Mouse (Mus musculus) CD8-positive naive resting alpha-beta T cell, adult 2 months (primary cell): ENCODE results near the gene Sertad1.
"Not testable (repeated sequence)": the region's sequence is repeated elsewhere in the genome, so short reads cannot be mapped to it uniquely, and the experiment has no call there.

Source experiments
- DNase-seq, 2 experiments: peaks; one replicate each; pipeline ENCODE4 v3.0.0; 2022; ENCODE audit warnings: low read depth in 2 of 2, low spot score in 2 of 2

The Sertad1 gene

DNA sequence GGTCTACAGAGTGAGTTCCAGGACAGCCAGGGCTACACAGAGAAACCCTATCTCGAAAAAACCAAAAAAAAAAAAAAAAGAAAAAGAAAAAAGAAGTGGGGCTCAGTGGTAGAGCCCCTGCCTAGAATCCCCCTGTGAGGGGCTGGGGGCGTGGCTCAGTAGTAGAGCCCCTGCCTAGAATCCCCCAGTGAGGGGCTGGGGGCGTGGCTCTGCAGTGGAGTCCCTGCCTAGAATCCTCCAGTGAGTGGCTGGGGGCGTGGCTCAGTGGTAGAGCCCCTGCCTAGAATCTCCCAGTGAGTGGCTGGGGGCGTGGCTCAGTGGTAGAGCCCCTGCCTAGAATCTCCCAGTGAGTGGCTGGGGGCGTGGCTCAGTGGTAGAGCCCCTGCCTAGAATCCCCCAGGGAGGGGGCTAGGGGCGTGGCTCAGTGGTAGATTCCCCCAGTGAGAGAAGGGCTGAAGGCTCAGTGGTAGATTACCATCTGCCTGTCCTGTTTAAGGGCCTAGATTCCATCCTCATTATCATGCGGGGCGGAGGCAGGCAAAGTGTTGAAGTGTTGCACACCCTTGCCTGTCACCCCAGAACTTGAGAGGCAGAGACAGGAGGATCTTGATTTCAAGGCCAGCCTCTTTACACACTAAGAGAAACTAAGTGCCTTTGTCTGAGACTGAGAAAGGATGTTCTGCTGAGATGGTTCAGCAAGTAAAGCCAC, 8.1 kb downstream of the Sertad1 start:
- not testable (repeated sequence) for DNase-seq

DNA sequence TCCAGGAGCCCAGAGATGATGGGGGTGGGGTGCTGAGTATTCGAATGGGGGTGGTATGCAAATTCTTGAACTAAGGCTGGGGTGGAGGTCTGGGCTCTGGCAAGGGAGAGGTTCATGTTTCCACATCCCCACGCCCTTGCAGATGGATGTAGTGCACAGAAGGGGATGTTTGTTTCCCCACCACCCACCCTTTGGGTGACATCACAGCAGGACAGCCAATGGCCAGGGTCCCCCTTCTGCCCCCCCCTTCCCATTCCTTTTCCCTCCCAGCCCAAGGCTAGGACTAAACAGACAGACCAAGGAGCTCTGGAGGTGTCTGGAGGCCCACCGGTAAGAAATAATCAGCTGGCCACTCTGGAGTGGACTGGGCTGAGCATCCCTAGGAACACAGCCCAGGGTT, 12.3 kb downstream of the Sertad1 start, which contains the start of gene Prx:
Prx (plus strand) TSS at position 289 of the 400 bp plus-strand sequence.
- no peak for DNase-seq

DNA sequence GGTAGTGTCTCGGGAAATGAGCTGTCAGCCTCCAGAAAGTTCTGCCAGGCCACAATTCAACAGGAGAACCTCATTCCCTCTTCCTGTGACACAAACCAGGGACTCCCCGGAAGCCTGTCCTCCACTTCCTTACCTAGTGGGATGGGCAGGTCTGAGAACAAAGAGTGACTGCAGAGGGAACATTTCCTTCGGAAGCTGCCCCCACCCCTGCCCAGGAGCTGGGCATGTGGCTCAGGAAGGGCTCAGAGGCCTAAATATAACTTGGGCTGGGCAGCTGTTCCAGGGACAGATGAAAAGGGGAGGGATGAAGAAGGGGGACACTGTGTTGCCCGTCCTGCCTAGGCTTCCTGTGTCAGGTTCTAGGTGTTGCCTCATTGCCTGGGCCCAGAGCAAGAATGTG, 14.9 kb downstream of the Sertad1 start:
- DNase-seq: no peak

DNA sequence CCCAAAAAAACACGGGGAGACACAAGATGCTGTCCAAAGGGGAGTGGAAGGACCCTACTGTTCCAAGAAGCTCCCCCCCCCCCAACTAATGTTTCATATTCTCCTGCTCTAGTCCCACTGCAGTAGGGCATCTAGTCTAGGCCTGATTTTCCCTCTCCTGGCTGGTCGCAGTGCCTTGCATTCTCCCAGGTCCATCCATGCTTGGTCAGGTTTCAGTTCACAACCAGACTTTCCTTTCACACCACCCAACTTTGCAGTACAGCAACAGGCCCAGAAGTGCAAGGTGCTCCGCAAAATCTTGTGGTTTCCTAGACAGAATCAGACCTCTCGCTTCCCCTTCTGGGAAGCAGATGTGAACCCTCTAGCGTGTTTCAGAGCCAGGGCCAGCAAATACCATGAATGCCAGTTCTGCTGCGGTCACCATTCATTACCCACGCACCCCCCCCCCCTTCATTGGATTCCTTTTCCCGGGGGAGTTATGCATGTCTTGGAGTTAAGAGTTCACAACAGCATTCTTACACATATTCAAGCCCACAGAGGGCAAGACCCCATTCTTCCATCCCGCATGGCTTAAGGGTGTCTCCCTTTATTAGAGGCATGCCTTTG, 20.2 kb downstream of the Sertad1 start:
- DNase-seq: no peak

DNA sequence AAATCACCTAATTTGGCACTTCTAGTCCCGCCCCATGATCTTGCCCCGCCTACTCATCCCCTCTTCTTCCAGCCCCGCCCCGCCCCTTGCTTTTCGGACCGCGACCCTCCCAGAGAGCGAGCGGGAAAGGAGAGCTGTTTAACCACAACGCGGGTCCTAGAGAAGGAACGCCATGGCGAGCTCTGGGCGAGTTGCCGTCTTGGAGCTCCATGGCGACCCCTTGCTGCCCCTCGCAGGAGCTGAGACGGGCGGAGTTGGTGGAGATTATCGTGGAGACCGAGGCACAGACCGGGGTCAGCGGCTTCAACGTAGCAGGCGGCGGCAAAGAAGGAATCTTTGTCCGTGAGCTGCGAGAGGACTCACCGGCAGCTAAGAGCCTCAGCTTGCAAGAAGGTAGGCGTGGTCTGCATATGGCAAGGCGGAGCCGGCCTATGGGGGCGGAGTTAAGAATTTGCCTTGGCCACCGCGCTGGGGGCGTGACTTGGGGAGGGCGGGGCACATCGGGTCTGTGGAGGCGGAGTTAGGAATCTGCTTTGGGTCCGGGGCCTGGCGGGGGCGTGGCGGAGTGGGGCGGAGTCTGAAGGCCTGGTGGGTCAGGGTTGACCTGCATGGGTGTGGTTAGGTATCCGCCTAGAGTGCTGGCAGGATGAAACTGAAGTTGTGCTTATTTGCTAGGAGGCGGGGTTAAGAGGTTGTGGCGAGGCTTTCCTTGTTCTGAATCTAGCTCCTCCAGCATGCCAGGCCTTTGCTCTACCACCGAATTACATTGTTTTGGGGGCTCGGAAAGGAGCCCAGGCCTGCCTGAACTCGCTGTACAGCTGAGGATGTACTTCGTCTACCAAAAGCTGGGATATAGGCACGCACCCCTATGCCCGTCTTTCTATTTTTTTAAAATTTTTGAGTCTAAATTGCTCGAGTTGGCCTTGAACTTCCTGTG, 21.3 kb downstream of the Sertad1 start:
- DNase-seq: peak; percentile 96 to 99

DNA sequence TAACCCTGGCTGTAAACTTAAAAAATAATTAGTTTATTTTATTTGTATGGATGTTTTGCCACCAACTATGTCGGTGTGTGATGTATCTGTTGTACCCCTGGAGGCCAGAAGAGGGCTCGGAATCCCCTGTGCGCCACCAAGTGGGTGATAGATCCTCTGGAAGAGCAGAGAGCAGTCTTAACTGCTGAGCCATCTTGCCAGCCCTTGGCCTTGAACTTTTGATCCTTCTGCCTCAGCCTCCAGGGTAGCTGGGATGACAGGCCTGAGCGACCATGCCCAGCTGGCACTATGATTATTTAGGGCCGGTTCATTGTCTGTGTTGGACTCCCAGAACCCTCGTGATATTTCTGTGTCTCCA, 21.9 kb downstream of the Sertad1 start:
- DNase-seq: peak; percentile 59 to 69

DNA sequence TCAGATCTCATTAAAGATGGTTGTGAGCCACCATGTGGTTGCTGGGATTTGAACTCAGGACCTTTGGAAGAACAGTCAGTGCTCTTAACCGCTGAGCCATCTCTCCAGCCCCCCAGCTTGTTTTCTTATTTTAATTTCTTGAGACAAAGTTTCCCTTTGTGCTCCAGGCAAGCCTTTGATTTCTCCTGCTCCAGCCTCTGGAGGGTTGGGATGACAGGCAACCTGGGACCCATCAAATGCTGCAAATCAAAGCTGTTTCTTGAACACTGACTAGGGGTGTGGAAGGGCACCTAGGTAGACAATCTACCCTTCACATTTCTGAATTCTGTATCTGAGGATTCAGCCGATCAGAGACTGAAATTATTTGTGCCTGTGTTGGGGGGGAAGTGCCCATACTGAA, 24.1 kb downstream of the Sertad1 start:
- DNase-seq: no peak

DNA sequence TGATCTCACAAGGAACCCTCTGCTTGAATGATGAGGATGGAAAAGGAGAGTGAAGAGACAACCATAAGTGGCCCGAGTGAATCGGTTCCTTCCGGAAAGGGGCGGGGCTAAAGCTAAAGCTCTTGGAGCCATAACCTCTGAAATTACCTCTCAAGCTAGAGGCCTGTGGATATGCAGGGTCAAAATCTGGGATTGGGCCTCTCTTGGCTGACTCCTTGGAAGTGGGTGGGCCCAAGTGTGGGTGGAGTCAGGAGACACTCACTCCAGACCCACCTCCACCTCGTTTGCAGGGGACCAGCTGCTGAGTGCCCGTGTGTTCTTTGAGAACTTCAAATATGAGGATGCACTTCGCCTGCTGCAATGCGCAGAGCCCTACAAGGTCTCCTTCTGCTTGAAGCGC, 28.3 kb downstream of the Sertad1 start:
- no peak for DNase-seq

DNA sequence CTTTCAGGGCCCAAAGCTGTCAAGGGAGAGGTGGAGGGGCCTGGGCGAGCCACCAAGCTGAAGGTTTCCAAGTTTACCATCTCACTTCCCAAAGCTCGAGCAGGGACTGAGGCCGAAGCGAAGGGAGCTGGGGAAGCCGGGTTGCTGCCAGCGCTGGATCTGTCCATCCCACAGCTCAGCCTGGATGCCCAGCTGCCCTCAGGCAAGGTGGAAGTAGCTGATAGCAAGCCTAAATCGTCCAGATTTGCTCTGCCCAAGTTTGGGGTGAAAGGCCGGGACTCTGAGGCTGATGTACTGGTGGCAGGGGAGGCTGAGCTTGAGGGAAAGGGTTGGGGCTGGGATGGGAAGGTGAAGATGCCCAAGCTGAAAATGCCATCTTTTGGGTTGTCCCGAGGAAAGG, 31.6 kb downstream of the Sertad1 start:
- DNase-seq: no peak

DNA sequence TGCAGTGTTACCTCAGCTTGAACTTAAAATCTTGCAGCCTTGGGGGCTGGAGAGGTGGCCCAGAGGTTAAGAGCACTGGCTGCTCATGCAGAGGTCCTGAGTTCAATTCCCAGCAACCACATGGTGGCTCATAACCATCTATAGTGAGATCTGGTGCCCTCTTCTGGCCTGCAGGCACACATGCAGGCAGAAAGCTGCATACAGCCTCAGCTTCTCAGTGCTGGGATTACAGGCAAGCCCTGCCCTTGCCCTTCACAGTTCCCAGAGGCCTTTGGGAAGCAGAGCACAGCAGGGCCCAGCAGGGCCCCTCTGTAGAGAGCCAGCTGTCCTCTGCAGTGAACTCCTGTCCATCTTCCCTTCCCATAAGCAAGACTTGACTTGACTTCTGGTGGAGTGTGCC, 33.4 kb downstream of the Sertad1 start:
- no peak for DNase-seq

DNA sequence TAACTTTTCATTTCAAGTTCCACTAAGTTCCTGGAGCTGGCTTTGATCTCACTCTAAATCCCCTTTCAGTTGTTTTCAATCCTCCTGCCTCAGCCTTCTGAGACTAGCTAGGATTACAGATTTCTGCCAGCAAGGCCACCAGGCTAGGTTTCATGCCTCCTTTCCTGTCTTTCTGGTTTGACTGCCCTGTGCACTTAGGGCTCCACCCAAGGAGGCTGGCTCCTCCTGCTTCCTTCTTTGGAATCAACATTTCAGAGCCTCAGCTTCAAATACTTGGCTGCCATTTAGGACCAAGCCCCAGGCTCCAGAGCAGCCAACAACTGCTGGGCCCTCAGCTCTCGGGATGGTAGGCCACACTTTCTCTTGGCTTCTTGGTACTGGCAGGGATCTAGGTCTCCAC, 33.9 kb downstream of the Sertad1 start:
- DNase-seq: no peak

DNA sequence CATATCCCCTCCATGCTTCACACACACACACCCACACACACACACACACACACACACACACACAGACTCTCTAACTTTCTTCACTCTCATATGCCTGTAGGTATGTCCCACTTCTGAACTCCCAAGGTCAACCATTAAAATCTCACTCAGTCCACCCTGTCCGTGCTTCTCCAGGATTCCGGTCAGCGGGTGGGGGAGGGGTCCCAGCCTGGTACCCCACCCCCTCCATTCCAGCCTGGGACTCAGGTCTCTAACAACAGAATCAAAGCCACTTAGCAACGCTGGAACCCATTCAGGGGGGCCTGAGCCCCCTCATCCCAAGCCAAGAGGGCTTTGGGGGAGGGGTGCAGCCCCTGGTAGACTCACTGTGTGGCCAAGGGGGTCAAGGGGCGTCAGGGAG, 36.3 kb downstream of the Sertad1 start, which contains the start of gene Hipk4:
Hipk4 (plus strand) TSS at position 301 of the 400 bp plus-strand sequence.
- DNase-seq: no peak

DNA sequence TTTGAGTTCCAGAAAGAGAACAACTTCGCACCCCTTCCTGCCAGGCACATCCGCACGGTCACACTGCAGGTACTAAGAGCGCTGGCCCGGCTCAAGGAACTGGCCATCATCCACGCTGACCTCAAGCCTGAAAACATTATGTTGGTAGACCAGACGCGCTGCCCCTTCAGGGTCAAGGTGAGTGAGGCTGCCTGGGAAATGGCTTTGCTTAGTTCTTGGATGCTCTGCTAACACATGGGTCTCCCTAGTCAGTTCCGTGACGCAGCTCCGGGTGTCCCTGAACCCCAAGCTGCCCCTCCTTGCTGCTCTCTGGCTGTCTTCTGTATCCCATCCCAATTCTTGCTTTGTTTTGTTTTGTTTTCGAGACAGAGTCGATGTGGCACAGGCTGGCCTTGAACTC, 37.1 kb downstream of the Sertad1 start:
- no peak for DNase-seq

DNA sequence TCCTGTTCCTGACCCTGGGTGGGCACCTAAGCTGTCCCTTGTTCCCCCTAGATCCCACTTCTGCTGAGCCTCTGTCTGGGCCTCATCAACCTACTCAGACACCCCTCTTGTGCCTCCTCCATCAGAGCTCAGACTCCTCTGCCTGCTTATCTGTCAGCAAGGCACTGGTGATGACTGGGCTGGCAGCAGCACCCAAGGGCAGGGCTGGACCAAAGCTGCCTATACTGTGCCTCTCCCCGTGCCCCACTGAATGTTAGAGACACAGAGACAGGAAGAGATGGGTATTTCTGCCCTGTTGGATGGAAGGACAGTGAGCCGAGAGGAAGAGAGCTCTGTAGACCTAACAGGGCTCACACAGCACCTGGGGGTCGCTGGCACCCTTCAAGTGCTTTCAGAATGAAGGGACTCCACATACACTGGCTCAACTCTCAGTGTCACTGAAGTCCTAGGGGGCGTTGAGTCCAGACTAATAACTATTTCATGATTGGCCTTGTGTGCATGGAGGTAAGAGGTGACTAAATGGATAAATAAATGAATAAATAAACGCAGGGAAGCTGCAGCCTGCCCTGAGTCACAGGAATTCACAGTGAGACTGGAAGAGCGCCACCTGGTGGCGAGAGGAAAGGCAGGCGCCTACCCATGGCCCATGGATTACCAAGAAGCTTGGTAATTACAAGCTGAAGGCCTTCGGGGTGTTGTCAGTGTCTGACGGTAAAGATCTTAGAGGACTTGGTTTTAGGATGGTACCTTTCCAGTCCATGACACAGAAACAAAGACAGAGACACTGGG, 39.5 kb downstream of the Sertad1 start:
- DNase-seq: peak; percentile 61 to 69

DNA sequence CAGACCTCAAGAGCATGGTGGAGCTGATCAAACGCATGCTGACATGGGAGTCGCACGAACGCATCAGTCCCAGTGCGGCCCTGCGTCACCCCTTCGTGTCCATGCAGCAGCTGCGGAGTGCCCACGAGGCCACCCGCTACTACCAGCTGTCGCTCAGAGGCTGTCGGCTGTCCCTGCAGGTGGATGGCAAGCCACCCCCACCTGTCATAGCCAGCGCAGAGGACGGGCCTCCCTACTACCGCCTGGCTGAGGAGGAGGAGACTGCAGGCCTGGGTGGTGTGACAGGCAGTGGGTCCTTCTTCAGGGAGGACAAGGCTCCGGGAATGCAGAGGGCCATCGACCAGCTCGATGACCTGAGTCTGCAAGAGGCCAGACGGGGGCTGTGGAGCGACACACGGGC, 42.4 kb downstream of the Sertad1 start:
- no peak for DNase-seq

DNA sequence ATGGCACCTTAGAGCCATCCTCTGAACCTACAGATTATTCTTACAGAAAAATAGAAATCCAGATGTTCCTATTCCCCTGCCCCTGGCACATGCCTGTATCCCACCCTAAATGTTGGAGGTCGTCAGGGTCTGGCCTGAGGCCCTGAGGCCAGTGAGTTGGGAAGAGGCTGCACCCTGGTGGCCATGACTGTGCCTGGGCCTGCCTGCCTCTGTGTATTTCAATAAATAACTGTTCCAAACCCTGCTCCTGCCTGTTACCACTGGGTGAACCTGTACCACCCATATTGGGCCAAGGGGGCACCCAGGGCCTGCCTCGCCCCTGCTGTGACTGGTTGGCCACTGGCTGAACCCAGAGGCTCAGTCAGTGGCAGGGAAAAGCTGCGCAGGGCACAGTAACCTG, 44.2 kb downstream of the Sertad1 start:
- DNase-seq: no peak

DNA sequence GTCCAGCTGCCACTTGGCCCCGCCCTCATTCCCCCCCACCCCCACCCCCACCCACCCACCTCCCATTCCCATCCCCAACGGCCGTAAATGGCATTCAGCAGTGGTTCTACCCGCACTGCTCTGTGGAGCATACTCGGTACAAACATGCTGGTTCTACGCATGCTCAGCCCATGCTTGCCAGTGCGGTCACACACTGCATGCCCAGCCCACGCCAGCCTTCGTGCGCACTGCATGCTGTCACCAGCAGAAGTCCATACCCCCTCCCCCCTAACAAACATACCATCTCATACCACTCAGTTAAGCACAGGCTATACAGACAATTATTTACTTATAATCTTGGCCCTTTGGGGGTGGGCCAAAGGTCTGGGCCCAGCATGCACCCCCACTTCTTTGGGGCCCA, 45.0 kb downstream of the Sertad1 start:
- DNase-seq: no peak

DNA sequence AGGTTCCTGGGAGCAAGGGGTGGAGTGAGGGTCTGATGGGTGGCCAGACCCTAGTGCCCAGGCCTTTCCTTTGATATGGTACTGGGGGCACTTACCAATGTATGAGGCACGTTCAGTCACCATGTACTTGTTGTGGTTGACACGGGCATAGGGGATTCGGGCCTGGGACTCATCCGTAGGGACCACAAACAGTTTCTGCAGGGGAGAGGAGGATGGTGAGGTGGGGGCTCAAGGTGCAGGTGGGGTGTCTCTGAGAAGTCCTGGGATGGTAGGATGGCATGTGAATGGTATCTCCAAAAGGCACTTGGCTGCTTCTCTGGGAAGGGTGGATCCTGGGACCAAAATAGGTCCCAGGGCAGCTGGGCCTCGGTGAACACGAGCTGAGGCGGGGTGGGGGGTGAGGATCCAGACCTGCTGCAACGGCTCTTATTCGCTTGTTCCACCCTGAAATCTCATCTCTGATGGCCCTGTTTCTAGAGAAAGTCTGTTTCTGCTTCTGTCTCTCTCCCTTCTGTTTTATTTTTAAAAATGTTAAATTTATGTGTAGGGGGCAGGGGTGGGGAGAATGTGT, 45.9 kb downstream of the Sertad1 start:
- no peak for DNase-seq

DNA sequence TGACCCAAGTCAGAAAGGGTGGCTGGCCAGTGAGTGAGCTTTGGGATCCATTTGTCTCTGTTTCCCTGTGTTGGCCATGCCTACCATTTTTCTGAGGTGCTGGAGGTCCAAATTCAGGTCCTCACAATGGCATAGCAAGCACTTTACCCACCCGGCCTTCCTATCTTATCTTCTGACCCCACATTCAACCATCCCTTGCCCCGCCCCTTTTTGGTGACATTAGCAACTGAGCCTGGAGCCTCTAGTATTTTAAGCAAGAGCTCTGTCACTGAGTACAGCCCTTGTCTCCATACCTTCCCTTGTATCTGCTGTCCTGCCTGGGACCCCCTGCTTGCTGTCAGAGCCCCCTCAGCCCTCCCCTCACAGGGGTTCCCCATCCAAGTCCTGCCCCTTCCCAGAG, 48.7 kb downstream of the Sertad1 start:
- no peak for DNase-seq

DNA sequence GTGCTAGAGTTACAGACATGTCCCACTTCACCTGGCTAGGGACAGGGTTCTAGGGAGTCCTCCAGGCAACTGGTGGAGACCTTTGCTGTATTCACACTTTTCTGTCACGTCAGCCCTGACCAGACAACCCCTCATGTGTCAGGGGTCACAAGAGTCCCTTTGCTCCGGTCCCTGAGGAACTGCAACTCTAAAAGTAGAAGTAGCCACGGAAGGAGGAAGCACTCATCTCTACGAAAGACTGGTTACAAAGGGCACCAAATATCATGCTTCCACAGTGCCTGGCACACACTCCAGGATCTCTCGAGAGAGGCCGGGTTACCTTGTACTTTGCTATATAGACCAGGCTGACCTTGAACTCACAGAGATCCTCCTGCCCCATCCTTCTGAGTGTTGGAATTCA, 49.9 kb downstream of the Sertad1 start:
- no peak for DNase-seq

DNA sequence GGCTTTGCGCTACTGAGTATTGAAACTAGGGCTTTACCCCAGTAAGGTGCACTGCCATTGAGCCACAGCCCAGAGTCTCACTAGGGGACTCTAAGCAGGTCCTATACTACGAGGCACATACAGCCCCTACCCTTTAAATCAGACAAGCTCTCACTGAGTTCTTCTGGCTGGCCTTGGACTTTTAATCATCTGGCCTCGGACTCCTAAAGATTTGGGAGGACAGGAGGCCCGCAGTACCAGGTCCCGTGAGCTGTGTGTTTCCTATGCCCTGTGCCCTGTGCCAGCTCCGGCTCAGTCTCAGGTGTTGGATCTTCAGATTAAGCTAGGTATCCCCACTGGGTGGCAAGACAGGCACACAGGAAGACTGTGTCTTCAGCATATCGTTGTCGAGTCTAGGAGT, 51.3 kb downstream of the Sertad1 start:
- DNase-seq: no peak
